ENCODE assay signal across 8 mouse cellular contexts in the genomic region with DNA sequence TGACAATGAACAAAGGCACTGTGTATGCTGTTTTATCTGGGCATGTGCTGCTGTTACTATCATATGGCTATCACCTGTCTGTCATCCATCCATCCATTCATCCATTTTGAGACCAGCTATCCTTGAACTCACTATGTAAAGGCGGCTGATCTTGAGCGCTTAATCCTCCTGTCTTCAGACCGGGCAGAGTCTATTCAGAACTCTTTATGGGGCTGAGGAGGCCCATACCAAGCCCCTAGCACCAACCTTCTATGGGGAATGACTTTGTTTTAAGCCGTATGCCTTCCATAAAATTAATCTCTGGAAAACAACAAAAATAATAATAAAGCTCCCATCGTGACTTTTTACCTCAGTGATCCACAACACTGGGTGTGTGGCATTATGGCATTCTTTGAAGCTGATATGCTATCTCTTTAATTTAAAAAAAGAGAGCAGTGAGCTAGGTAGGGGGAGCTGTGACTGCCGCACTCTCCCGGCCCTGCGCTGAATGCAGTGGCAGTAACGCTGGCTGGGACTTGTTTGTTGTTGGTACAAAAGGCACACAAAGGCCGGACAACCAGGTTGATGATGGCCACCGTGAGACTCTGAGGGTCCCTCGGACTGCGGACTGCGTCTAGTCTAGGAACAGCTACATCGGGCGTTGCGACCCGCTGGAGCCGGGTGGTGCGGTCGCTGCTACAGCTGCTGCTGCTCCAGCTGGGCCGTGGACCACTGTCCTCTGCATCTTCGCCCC. TPM values are rescaled to one million over a fixed set of nuclear protein-coding genes. Genes with fewer than 3 reads are reported as not detected.
DNase-seq lines count a peak whose midpoint lies in the region; ATAC-seq lines count a peak whose summit lies in the region.

A gene (plus strand): TSS at position 464 of the 733 bp plus-strand sequence.

- H3K9me3 ChIP-seq in forebrain, embryonic 15.5 days, result no peaks in the 10 kb centered on the region
- no peaks in the 10 kb centered on the region for H3K9me3 ChIP-seq in neural tube, embryonic 13.5 days

- H3K4me1 ChIP-seq in forebrain, embryonic 15.5 days, result peaks cover 9% of the 10 kb centered on the region
- peaks cover 22% of the 10 kb centered on the region for H3K4me1 ChIP-seq in neural tube, embryonic 13.5 days (replicated peaks)

- H3K9ac ChIP-seq in forebrain, embryonic 15.5 days (replicated peaks), result peak within 1 kb of the TSS; percentile 68
- H3K9ac ChIP-seq in neural tube, embryonic 13.5 days, result peak within 1 kb of the TSS; percentile 86

- ATAC-seq in forebrain, embryonic 15.5 days (replicated peaks), result peak; percentile 90
- ATAC-seq in neural tube, embryonic 13.5 days (ENCODE audit: low read depth), result peak; percentile 93

- peak; percentile 87 for DNase-seq in heart, adult 11 months
- no peak for DNase-seq in heart, adult 9 months (ENCODE audit: low spot score in 2 of 2)
- DNase-seq in cerebellum, adult 11-12 months, result peak; percentile 42
- peak in 1 of 2 experiments; percentile 32 for DNase-seq in heart, postnatal 36 days
- peak; percentile 63 to 73 for DNase-seq in left cerebral cortex, postnatal 25 days (ENCODE audit: low spot score in 2 of 2)
- DNase-seq in testis, postnatal 10 days (ENCODE audit: low spot score), result no peak

- 3% methylated on average over 23 of the region's 23 CpGs for WGBS in forebrain, embryonic 15.5 days
- WGBS in neural tube, embryonic 13.5 days, result 2% methylated on average over 23 of the region's 23 CpGs

- peak within 1 kb of the TSS; percentile 75 for H3K4me3 ChIP-seq in forebrain, embryonic 15.5 days
- peak within 1 kb of the TSS; percentile 63 for H3K4me3 ChIP-seq in neural tube, embryonic 13.5 days

- intact Hi-C loops in heart, postnatal 36 days (cut with DNase I), result loop anchor here (10.0 kb wide), 1 partner anchor 157 kb away; no protein-coding TSS in a partner anchor
- intact Hi-C loops in left cerebral cortex, postnatal 25 days (cut with DNase I), result loop anchor here (10.0 kb wide), 1 partner anchor 157 kb away; no protein-coding TSS in a partner anchor

- no peaks in the 10 kb centered on the region for H3K27me3 ChIP-seq in forebrain, embryonic 15.5 days
- no peaks in the 10 kb centered on the region for H3K27me3 ChIP-seq in neural tube, embryonic 13.5 days

- no peaks in the 10 kb centered on the region for H3K36me3 ChIP-seq in forebrain, embryonic 15.5 days
- H3K36me3 ChIP-seq in neural tube, embryonic 13.5 days, result no peaks in the 10 kb centered on the region

- H3K4me2 ChIP-seq in forebrain, embryonic 15.5 days (replicated peaks), result peak within 1 kb of the TSS; percentile 53
- H3K4me2 ChIP-seq in neural tube, embryonic 13.5 days, result peak within 1 kb of the TSS; percentile 63

- peak within 1 kb of the TSS; percentile 60 for H3K27ac ChIP-seq in forebrain, embryonic 15.5 days (replicated peaks)
- H3K27ac ChIP-seq in neural tube, embryonic 13.5 days (replicated peaks), result peak within 1 kb of the TSS; percentile 82

RNA-seq across cellular contexts. Expression of the gene that starts here (rescaled TPM):
- polyA plus RNA-seq in forebrain, embryonic 15.5 days (2015; fragmentation: Nextera tagmentation; extraction: Ambion mirVana), result 8.1 TPM in 2 replicates
- total RNA-seq in heart, postnatal 36 days (2021), result 10 to 100 TPM; 27.0 to 31.9 TPM
- total RNA-seq in left cerebral cortex, postnatal 25 days (2021), result 10 to 100 TPM; 59.7 to 68.4 TPM
- 6.5 and 8.0 TPM in 2 replicates for polyA plus RNA-seq in neural tube, embryonic 13.5 days (2015; fragmentation: Nextera tagmentation; extraction: Ambion mirVana)

Comparison
In these comparisons a context has a peak if more than half of its experiments do, and no peak if none do; other contexts are left out.
1. DNase-seq: peak in heart, adult 11 months (single experiment), cerebellum, adult 11-12 months (single experiment) and left cerebral cortex, postnatal 25 days (2 of 2); none in heart, adult 9 months (0 of 2) and testis, postnatal 10 days (single experiment).